Mouse (Mus musculus) ES-E14 (cell line): ENCODE results near the gene Eno2.

ENCODE experiments used
- CHD2 ChIP-seq: IDR thresholded peaks from 2 replicates; pipeline ENCODE4 v1.6.1; 2014; ENCODE audit warnings: mild to moderate bottlenecking, low read depth, low read length, inconsistent platforms
- HCFC1 ChIP-seq: IDR thresholded peaks from 2 replicates; pipeline ENCODE4 v1.6.1; 2012; ENCODE audit warnings: low read length, inconsistent platforms, borderline replicate concordance; ENCODE audit not compliant: insufficient read depth
- MAFK ChIP-seq: IDR thresholded peaks from 2 replicates; pipeline ENCODE4 v1.6.1; 2014; ENCODE audit warnings: mild to moderate bottlenecking, low read depth, low read length, inconsistent platforms; ENCODE audit not compliant: insufficient read depth
- ZNF384 ChIP-seq: IDR thresholded peaks from 2 replicates; pipeline ENCODE4 v1.6.1; 2012; ENCODE audit warnings: low read depth, low read length, inconsistent platforms

GRCm38 (mm10) chr6:124753861-124754260 is 15.6 kb downstream of the Eno2 start:
- TF ChIP-seq CHD2 (no peak), MAFK (no peak), ZNF384 (no peak), HCFC1 (no peak)
